Mouse (Mus musculus) frontal cortex, postnatal 25 days (tissue): ENCODE measurements at regions not wholly inside any gene's neighbourhood (a gene's known extent, or its start where the extent isn't known, plus 50 kb on each side); places are given as distances from the start of the nearest gene placed in this dataset.
A peak's percentile ranks its signal among the peaks of the same experiment; 100 is the strongest.

Experiments used
- DNase-seq, 2 experiments: peaks; one replicate each; pipeline ENCODE4 v3.0.0; 2022; ENCODE audit warnings: low spot score in 2 of 2

DNA sequence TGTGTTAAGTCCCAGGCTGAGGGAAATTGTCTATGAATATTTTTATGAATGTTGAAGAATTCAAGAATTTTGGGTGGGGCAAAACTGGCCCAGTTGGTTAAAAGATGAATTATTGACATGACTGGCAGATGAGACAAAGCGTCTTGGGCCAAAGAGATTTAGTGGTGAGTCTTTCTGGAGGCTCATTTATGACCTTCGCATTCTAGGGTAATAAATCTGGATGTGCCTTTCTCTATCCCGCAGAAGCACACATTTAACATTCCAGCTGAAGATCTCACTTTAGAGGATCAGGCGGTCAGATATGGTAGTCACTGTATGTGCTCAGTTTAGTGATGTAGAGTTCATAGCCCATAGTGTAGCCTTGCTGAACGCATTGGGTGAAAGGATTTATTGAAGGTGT is 296.9 kb upstream of the Gm21798 start:
- no peak for DNase-seq

DNA sequence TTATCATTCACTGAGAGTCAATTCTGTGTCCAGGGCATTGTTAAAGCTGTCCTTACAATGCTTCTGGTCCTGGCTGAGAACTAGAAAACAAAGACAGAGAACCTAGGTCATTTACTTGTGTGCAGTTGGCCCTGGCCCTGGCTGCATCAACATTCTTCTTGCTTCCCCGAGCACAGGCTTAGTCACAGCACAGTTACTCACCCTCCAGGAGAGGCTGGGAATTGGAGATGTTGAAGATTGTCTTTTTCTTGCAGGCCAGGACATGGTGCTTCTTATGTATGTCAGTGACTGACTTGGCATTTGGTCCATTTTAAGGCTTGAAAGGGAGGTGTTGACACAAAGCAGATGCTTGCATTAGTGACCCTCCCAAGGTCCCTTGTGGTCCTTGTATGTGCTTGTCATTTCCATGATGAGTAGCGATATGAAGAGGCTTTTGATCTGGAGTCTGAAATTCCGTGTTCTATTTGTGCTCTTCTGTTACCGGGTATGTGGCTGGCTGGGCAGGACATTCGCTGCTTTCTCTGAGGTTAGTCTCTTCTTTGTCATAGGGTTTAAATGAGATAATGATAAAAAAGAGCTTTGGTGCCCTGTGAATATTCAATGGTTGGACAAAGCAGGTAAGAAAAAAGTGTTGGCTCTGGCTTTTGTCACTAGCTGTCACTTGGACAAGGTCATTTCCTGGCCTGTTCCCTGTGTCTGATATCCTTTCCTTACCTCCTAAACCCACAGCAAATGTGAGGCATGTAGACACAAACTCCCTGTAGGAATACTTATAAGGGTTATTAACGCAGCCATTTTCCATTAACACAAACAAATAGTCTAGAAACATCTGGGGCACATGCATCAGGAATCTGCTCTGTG is 285.0 kb upstream of the Gm21798 start:
- DNase-seq = no peak

DNA sequence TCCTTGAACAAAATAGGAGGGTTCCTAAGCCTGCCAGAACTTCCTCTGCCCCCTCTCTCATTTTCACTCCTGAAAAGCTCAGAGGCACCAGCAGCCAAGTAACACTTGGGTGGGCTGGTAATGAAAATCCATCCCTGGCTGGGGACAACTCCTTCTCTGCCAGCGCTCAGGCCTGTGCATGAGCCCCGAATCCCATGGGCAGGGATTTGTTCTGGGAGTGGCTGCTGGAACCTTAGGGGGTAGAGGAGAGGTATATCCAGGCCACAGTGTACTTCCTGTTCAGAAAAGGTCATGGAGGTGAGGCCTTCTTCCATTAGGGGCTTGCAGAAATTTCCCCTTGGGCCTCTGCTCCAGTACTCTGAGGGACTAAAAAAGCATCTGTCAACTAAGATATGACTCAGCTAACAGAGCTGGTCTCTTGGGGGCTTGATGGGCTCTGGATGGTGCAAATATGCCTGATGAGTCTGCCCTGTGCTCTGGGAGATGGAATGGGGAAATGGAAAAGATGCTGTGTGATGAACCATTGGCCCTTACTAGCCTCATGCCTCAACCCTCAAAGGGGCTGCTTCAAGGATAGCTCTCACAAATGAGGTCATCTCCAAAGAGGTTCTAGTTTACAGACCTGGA is 284.2 kb upstream of the Gm21798 start:
- no peak for DNase-seq

DNA sequence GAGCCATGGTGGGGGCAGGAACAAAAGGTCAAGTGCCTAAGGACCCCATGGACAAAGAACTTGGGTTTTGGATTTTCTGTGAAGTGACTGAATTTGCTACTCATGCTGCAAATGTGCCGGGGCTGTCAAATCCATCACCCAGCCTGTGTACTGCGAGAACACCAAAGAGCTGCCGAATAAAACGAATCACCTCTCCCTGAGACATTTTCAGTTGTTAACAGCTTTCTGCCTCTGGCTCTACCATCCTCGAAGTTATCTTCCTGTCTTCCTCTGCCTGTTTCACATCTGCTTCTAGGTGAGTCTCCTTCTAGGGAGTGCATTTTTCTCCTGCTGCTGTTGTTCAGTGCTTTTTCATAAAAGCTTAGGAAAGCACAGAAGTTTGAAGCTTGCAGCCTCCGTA is 283.3 kb upstream of the Gm21798 start:
- DNase-seq = no peak

DNA sequence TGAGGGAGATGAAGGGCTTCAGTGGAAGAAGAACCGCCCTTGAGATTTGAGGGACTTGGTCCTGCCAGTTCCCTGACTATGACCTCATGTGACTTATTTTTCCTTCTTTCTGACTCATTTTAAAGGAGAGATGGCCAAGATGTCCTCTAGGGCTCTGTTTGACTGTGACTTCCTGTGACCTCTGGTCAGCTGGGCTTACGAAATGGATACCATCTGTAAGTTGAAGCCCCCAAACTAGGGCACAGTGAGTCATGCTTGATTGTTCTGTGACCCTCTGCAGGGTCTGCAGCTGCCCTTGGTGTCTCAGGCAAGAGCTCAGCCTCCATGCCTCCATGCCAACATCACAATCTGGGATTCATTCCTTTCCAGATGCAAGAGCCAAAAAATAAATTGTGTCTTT is 282.3 kb upstream of the Gm21798 start:
- DNase-seq = no peak

DNA sequence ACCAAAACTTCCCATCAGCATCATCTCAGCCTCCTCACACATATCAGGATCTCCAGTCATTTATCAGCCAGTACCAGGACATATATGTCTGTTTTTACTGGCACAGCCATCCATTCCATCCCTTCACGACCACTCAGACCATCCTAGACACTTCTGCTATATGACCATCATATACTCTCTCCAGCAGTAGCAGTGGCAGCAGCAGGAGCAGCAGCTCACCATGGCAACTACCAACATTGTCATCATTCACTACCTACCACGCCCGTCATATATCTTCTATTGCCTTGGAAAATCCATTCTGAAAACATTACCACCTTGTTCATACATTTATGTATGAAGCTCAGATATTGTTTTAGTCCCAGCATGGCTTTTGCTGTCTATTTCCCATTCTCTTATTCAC is 276.1 kb upstream of the Gm21798 start:
- DNase-seq = no peak

DNA sequence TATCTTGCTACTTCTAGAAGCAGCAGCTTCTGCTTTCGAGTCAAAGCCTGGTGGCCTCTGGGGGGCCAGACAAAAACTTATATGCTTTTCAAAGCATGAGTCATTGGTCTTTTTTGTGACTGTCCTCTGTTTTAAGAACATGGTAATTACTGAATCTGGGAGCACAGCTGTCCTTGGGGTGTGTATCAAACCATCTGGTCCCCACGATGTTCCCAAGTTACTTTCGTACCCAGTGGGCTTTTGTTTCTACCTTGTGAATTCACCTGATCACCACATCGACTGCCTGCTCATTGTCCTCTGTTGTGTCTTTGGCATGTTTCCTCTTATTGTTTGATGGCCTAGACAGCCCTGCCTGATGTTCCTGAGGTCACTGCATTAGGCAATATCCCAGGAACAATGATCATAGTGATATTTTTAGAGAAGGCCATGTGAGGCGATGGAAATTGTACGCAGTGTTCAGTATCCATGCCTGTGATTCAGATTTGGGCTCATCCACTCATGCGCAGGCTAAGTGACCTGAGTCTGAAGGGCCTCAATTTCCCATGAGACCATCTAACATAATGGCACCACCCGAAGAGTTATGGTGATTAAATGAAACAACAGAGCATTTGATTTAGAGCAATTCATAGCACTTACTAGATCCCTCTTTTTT is 275.1 kb upstream of the Gm21798 start:
- DNase-seq = no peak

DNA sequence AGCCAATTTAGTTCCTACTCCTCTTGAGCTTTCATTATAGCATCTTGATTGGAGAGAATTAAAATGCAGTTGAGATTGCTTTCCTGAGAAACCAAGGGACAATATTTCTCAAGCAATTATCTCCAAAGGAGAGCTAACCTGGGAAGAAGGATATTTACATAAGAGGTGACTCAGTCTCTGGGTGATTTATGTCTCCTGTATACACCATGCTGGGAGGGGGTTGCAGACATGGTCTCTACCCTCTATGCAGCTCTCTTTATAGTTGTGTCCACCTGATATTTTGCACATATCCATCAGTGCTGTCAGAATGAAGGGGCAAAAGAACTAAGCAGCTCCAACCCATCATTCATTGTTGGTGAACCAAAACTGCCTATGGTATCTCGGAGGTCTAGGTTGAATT is 274.6 kb upstream of the Gm21798 start:
- no peak for DNase-seq

DNA sequence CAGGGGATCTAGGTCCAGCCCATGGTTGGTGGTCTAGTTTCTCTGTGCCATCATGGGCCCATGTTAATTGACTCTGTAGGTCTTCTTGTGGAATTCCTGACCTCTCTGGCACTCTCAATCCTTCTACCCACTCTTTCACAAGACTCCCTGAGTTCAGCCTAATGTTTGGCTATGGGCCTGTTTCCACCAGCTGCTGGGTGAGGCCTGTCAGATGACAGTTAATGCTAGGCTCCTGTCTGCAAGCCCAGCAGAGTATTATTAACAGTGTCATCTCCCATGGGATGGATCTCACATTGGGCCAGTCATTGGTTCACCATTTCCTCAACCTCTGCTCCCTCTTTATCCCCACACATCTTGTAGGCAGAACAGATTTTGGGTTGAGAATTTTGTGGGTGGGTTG is 271.5 kb upstream of the Gm21798 start:
- no peak for DNase-seq

DNA sequence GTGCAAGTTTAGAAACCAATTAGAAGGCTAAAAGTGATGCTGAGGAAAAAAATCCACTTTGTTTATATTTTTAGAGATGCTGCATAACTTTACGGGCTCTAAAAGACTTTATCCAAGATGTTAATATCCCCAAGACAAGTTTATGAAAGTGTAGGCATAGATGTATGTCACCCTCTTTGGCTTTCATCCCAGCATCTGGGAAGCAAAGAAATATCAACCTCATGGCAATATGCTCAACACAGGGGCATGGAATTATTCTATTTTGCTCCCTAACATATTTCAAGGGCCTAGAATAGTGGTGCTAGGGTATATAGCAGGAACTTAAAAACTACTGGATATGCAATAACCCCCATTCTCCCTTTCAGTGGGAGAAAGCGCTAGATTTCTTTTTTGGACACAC is 260.0 kb upstream of the Gm21798 start:
- no peak for DNase-seq

DNA sequence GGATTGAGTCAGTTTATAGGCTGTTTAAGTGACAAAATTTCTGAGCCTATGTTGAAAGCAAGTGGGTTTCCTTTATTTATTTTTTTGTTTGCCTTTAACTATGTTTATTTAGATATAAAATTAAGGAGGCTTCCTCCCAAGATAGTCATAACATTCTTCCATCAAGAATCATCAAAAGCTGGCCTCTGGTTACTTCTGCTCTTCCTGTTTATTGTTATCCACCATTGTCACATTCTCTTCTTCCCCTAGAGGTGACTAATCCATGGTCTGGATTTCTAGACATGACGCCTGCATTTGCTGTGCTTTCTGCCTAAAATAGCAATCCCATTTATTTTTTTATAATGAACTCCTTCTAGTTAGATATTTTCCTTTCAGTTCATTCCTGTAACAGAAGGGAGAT is 259.3 kb upstream of the Gm21798 start:
- no peak for DNase-seq

DNA sequence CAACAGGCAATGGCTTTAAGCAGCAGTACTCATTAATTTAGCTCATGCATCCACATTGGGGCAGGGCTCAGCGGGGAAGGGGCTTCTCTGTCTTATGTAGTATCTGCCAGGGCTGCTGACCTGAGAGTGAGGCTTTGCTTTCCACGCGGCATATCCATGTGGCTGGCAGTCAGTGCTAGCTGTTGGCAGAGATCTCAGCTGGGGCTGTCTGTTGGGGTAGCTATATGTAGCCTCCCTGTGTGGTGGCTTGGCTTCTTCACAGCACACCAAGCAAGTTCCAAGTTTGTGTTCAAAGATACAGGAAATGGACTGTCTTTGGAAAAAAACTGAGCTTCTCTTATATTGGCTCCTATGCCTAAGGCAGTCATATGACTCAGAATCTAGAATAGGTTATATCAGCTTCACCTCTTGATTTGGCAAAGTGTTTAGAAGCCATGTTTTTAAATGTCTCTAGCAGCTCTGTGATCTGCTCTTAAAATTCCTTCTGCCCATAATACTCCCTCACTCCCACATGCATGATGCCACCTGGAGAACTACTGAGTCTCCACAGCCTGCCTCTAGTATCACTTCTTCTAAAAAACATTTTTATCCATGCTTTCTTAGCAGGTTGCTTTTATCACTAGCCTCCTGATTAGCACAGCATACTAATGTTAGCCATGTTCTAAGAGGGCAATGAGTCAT is 254.9 kb upstream of the Gm21798 start:
- peak; percentile 11 to 46 for DNase-seq

DNA sequence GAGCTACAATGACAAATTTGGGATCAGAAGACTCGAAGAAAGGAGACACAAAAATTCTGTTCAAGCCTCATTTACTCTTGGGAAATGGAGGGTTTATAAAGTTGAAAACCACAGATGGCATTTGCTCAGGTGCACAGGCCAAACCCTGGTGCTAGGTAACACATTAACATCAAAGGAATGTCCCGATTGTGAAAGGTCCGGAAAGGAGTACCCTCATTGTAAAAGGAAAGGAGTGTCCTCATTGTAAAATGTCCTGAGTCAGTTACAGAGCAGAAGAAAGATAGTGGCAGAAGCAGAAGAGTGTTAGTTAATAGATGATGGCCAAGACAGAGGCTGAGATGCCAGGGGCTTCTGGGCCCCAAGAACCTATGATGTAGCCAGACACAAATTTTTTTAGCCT is 252.8 kb upstream of the Gm21798 start:
- no peak for DNase-seq

DNA sequence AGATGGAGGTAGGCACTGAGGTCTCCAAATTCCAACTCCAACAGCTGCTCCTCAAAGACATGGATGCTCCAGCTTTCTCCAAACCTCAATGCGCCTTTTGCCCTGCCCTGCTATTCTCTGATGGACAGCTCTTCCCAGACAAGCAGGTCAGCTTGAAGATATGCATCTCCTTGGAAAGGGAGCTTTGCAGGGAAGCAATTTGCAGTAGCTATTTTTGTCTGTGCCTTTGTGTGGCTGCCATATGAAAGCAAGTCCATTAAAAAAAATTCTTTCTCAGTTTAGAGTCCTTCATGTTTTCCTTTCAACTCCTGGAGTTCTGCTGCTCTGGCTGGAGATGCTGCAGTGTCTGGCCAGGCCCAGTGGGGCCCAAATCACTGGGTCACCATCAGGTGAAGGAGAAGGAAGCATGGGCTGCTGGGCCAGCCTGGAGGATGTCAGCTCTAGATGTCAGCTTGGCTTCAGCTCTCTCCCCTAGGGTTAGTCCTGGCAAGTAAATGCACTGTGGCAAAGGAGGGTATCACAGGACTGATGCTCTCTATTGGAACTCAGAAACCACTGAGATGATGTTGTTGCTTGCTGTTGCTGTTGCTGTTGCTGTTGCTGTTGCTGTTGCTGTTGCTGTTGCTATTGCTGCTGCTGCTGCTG is 240.5 kb upstream of the Gm21798 start:
- DNase-seq = no peak

DNA sequence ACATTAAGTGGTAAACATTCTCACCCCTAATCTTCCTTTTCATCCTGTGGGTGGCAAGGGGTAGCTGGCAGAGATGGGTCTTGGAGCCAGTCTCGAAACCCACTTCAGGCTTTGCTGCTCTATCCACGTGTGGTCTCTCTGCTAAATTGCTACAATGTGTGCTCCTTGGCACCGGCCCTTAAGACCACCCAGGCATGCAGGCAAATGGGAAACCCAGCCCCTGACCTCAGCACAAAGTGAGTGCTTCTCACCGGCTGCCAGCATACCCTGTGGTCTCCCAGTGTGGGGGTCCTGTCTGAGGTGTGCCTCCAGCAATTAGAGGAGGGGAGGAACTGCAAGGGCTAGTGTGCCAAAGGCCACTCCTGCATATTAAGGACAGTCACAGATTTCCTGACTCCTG is 238.5 kb upstream of the Gm21798 start:
- no peak for DNase-seq

DNA sequence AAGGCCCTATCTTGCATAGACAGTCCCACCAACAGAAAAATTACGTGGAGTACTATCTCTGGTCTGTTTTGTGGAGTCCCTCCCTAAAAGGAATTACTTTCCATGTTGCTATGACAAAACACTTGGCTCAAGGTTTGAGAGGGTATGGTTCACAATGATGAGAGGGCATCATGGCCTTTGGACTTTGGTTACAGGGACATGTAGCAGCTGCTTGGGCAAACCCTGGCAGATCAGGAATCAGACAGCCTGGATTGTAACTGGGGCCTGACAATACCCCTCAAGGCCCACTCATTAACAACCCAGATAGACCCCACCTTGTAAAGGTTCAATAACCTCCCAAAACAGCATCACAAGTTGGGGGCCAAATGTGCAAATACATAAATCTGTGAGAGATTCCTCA is 237.0 kb upstream of the Gm21798 start:
- no peak for DNase-seq

DNA sequence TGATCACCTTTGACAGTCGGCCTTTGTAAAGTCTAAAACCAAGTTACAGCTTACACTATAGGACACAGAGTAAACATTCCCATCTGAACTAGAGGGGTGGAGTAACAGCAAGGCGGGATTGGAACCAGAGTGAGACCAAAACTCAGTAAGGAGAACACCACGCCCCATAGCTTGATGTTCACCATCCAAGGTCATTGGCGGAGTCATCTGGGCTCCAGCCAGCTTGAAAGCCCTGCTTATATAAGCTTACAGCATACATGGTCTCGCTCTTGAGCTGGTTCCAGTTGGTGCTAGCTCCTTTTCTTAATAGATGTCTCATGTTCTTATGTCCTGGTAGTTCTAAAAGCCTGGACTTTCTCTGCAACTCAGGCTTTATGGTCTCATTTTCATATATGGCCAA is 236.4 kb upstream of the Gm21798 start:
- DNase-seq = no peak

DNA sequence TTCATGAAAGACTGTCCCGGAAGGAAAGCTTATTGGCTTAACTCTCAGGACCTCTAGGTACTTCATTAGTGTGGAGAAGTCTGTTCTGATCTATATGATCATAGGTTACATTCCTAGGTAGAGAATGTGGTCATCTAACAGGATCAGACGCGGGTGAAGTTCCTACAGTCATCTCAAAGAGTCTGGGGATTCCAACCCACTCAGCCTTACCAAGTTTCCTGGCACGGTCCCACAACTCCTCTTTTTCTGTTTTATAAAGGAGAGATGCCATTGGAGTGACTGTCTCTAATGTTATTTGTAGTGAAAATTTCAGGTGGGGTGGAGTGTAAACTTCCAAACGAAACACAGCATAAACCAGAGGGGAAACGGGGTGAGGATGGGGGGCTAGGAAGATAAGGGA is 233.4 kb upstream of the Gm21798 start:
- no peak for DNase-seq

DNA sequence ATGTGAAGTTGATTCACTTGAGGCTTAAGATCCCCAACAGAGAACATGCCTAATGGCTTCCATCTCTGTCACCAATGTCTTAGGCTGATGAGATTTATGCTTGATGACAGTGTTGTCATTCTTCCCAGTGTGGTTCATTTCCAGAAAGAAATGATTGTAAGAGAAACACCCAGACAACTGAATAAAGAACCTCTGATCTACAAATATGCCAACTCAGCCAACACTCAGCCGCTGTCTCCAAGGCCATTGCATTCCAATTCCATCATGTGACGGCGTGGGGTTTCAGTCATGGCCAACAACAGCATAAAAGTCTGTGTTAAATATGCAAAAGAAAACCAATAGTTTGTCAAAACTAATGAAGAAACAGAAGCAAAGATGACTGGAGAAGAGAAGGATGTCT is 230.7 kb upstream of the Gm21798 start:
- no peak for DNase-seq

DNA sequence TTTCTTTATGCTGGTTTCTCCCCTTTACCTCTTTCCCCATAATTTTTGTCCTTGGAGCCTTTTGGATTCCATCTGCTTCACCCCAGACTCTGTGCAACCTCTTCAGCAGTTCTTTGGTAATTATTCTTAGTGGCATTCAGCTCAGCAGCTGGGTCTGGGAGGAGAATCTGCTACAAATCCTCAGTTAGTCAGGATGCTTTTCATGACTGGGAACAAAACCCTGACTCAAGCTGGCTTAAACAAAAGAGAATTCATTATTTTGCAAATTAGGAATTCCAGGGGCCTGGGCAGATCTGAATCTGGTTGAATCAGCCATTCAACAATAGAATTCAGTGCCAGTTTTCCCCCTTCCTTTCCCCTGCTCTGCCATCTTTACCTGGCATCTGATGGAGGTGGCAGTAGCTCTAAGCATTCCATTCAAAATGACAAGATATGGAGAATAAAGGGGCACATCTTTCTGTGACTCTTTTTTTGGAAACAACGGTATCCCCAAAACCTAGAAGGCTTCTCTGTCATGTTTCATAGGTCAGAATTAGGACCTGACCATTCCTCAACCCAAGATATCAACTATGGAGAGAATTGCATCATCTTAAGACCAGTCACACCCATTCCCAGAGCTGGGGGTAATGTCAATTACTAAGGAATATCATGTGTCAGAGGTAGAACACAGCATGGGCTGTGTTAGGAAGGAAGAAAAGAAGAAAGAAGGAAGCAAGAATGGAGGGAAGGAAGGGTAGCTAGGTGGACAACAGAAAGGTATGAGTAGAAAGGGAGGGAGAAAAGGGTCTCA is 227.2 kb upstream of the Gm21798 start:
- no peak for DNase-seq

DNA sequence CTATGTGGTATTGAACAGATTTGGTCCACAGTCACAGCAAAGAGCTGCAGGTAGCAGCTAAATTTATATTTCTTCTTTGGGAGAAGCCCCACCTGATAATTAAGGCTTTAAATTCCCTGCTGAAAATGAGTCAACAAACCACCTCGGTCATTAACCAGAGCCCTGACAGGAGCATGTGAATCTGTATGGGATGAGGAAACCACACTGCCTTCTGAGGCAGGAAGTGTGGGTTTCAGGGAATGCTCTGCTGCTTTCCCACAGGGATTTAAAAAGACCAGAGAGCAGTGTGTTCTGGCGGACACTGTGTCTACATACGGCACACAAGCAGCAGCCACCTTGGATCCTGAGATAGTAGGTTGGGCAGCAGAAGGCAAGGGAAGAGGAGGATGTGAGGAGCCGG is 204.0 kb upstream of the Gm21798 start:
- DNase-seq = no peak
